Mouse (Mus musculus) liver, embryonic 14.5 days (tissue): ENCODE measurements around the gene Fsd1.

Source experiments
- CTCF ChIP-seq: IDR thresholded peaks from 2 replicates; pipeline ENCODE4 v1.5.1; 2016; ENCODE audit warnings: antibody characterized with exemption, low read depth, control low read depth
- EP300 ChIP-seq: IDR thresholded peaks from 2 replicates; pipeline ENCODE4 v1.6.1; 2016; ENCODE audit warnings: antibody characterized with exemption, low read depth

- TF ChIP-seq CTCF (no peak), EP300 (no peak)
Observed at GRCm38 (mm10) chr17:56016382-56016781, 30.1 kb downstream of the Fsd1 start.
